Mouse (Mus musculus): ENCODE measurements at regions not wholly inside any gene's neighbourhood (a gene's known extent, or its start where the extent isn't known, plus 50 kb on each side); places are given as distances from the start of the nearest gene placed in this dataset. TPM values are rescaled to one million over a fixed set of nuclear protein-coding genes. Genes with fewer than 3 reads are reported as not detected.

DNA sequence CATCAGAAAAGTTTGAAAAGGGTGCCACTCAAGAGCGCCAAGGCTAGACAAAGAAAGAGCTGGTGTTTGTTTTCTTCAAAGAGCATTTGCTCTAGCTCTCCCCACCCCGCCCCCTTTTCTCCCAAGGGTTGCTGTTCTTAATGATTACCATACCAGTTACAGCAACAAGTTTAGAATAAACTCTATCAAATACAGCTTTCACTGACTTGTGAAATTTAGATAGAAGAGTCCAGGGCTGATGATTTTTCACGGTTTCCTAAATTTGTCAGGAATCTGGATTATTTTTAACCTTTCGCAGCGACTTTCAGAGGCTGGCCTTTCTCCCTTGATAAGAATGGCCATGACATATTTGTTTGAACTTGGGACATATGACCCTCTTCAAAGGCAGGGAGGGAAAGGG lies 64.2 kb upstream of the Mpdz start:
- Histone ChIP-seq H3K36me3 (ENCODE audit: control insufficient read depth, insufficient read depth) (no peaks in the 10 kb centered on the region), H3K9me3 (replicated peaks; ENCODE audit: control insufficient read depth, low read length) (no peaks in the 10 kb centered on the region), H3K9ac (ENCODE audit: low read length) (no peak overlapping the region), H3K4me2 (ENCODE audit: low read depth, low read length) (no peak overlapping the region), H3K27me3 (ENCODE audit: control insufficient read depth, insufficient read depth, low read length) (no peaks in the 10 kb centered on the region), H3K27ac (ENCODE audit: low read length) (no peak overlapping the region), H3K4me3 (ENCODE audit: low read length) (no peak overlapping the region), H3K4me1 (ENCODE audit: control insufficient read depth, insufficient read depth, low read length) (peaks cover 4% of the 10 kb centered on the region)
- ATAC-seq (replicated peaks; ENCODE audit: extremely low read depth, insufficient read depth, low FRiP score), result no peak
- 78% methylated on average over 5 of the region's 5 CpGs for WGBS

DNA sequence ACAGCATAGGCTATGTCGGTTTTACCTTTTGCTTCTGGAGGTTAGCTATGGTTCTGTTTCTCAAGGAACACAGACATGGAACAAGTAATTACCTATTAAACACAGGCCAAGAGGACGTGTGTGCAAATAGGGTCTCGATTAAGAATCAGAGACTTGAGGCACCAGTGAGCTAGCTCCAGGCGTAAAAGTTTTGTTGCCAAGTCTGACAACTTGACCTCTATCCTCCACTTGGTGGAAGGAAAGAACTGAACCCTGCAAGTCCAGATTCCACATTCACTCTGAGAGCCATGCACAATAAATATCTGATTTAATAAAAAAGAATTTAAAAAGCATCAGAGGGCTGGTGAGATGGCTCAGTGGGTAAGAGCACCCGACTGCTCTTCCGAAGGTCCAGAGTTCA lies 63.7 kb upstream of the Mpdz start:
- H3K9me3 ChIP-seq (replicated peaks; ENCODE audit: control insufficient read depth, low read length), result no peaks in the 10 kb centered on the region
- no peaks in the 10 kb centered on the region for H3K36me3 ChIP-seq (ENCODE audit: control insufficient read depth, insufficient read depth)
- no peak overlapping the region for H3K4me3 ChIP-seq (ENCODE audit: low read length)
- peaks cover 4% of the 10 kb centered on the region for H3K4me1 ChIP-seq (ENCODE audit: control insufficient read depth, insufficient read depth, low read length)
- no peak overlapping the region for H3K4me2 ChIP-seq (ENCODE audit: low read depth, low read length)
- no peak overlapping the region for H3K27ac ChIP-seq (ENCODE audit: low read length)
- H3K9ac ChIP-seq (ENCODE audit: low read length), result no peak overlapping the region
- 92% methylated on average over 6 of the region's 6 CpGs for WGBS
- ATAC-seq (replicated peaks; ENCODE audit: extremely low read depth, insufficient read depth, low FRiP score), result no peak
- H3K27me3 ChIP-seq (ENCODE audit: control insufficient read depth, insufficient read depth, low read length), result no peaks in the 10 kb centered on the region

DNA sequence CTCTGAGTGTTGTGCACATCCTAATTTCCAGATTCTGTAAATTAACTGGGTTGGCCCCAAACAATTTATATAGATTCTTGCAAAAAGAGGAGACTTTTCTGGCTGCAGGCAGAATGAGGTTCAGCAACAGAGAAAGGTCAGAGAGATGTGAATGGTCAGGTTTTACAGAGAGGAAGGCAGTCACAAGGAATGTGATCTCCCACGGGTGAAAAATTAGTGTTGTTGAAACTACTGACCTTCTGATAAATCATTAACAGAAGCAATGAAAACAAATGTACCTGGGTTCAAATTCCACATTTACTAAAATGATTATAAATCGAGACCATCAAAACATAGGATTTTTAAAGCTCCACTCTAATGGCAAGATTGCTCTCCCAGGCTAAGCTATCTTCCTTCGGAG lies 62.5 kb upstream of the Mpdz start:
- Histone ChIP-seq H3K27ac (ENCODE audit: low read length) (no peak overlapping the region), H3K4me3 (ENCODE audit: low read length) (no peak overlapping the region), H3K9me3 (replicated peaks; ENCODE audit: control insufficient read depth, low read length) (no peaks in the 10 kb centered on the region), H3K36me3 (ENCODE audit: control insufficient read depth, insufficient read depth) (no peaks in the 10 kb centered on the region), H3K27me3 (ENCODE audit: control insufficient read depth, insufficient read depth, low read length) (no peaks in the 10 kb centered on the region), H3K4me2 (ENCODE audit: low read depth, low read length) (no peak overlapping the region), H3K9ac (ENCODE audit: low read length) (no peak overlapping the region), H3K4me1 (ENCODE audit: control insufficient read depth, insufficient read depth, low read length) (peaks cover 4% of the 10 kb centered on the region)
- no peak for ATAC-seq (replicated peaks; ENCODE audit: extremely low read depth, insufficient read depth, low FRiP score)
- WGBS, result 64% methylated on average over 3 of the region's 3 CpGs

DNA sequence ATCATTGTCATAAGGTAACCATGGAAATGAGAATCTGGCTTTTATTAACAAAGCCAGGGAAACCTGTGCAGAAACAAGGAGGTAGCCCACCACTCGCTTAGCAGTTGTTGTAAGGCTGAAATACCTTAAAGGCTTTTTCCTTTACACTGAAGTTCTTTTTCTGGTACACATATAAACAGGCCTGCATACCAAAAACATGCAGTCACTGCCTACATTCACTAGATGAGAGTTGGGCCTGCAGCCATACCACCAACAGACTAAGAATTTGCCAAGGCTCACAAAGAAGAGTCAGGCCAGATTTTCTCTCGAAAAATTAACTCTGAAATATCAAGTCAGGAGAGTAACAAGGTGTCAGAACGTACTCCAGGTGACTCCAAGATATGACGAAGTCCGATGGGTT lies 61.3 kb upstream of the Mpdz start:
- Histone ChIP-seq H3K4me1 (ENCODE audit: control insufficient read depth, insufficient read depth, low read length) (peaks cover 4% of the 10 kb centered on the region), H3K4me2 (ENCODE audit: low read depth, low read length) (no peak overlapping the region), H3K9ac (ENCODE audit: low read length) (no peak overlapping the region), H3K4me3 (ENCODE audit: low read length) (no peak overlapping the region), H3K27ac (ENCODE audit: low read length) (no peak overlapping the region), H3K36me3 (ENCODE audit: control insufficient read depth, insufficient read depth) (no peaks in the 10 kb centered on the region), H3K9me3 (replicated peaks; ENCODE audit: control insufficient read depth, low read length) (no peaks in the 10 kb centered on the region), H3K27me3 (ENCODE audit: control insufficient read depth, insufficient read depth, low read length) (no peaks in the 10 kb centered on the region)
- 52% methylated on average over 5 of the region's 5 CpGs for WGBS
- no peak for ATAC-seq (replicated peaks; ENCODE audit: extremely low read depth, insufficient read depth, low FRiP score)

DNA sequence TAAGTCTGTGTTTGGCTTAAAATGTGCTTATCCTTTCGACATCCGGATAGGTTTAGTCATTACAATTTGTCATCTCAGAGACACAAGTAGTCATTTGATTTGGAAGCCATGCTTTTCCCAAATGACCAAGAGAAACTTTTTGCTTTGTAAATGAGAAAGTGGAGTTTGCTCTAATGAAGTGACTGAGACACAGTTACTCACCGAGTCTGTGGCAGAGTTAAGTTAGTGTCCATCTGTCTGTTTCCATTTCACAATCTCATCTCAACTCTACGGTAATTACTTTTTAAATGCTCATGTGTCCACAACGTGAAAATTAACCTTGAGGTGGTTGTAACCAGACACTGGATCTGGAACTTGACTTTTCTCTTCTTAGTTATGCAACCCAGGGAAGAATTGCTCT lies 59.2 kb upstream of the Mpdz start:
- Histone ChIP-seq H3K4me1 (ENCODE audit: control insufficient read depth, insufficient read depth, low read length) (peaks cover 4% of the 10 kb centered on the region), H3K27me3 (ENCODE audit: control insufficient read depth, insufficient read depth, low read length) (no peaks in the 10 kb centered on the region), H3K9me3 (replicated peaks; ENCODE audit: control insufficient read depth, low read length) (no peaks in the 10 kb centered on the region), H3K36me3 (ENCODE audit: control insufficient read depth, insufficient read depth) (no peaks in the 10 kb centered on the region), H3K9ac (ENCODE audit: low read length) (no peak overlapping the region), H3K27ac (ENCODE audit: low read length) (no peak overlapping the region), H3K4me2 (ENCODE audit: low read depth, low read length) (no peak overlapping the region), H3K4me3 (ENCODE audit: low read length) (no peak overlapping the region)
- ATAC-seq (replicated peaks; ENCODE audit: extremely low read depth, insufficient read depth, low FRiP score), result no peak
- 70% methylated on average over 5 of the region's 5 CpGs for WGBS

DNA sequence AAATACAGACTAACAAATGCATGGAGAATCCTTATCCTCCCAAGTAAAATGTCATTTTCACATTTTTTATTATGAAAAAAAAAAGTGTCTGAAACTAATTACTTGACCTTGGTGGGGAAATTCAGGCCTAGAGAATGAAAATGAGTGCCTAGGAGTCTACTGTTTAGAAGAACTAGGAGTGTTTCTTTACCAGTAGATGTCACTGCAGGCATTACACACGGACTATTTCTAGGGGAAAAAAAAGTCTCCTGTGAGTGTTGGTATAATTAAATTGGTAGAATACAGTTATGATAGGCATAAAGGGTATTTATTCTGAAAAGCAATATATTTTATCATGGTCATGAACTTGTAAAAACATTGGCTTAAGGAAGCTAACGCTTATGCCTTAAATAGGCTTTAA lies 55.5 kb upstream of the Mpdz start:
- Histone ChIP-seq H3K36me3 (ENCODE audit: control insufficient read depth, insufficient read depth) (no peaks in the 10 kb centered on the region), H3K4me3 (ENCODE audit: low read length) (no peak overlapping the region), H3K9me3 (replicated peaks; ENCODE audit: control insufficient read depth, low read length) (no peaks in the 10 kb centered on the region), H3K4me2 (ENCODE audit: low read depth, low read length) (no peak overlapping the region), H3K4me1 (ENCODE audit: control insufficient read depth, insufficient read depth, low read length) (no peaks in the 10 kb centered on the region), H3K27me3 (ENCODE audit: control insufficient read depth, insufficient read depth, low read length) (no peaks in the 10 kb centered on the region), H3K27ac (ENCODE audit: low read length) (no peak overlapping the region), H3K9ac (ENCODE audit: low read length) (no peak overlapping the region)
- ATAC-seq (replicated peaks; ENCODE audit: extremely low read depth, insufficient read depth, low FRiP score), result no peak
- WGBS, result 39% methylated on average over 2 of the region's 2 CpGs

DNA sequence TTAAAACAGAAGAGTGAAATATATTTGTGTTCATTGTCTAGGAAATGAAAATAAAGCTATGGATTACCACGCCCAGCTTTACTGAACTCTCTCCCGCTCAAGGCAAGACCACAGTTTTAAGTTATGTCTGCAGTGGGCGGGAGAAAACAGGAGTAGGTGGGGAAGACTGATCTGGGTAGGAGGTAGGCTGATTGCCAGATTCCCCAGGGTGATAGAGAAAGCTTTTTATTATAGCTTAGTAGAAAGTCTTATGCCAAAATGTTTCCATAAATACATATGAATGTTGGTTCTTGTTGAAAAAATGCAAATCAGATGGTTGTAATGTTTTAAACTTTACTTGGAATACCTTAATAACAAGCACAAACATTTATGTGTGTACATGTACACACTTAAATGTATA lies 50.2 kb upstream of the Mpdz start:
- no peak overlapping the region for H3K9ac ChIP-seq (ENCODE audit: low read length)
- H3K4me2 ChIP-seq (ENCODE audit: low read depth, low read length), result no peak overlapping the region
- 89% methylated on average over 3 of the region's 3 CpGs for WGBS
- H3K4me3 ChIP-seq (ENCODE audit: low read length), result no peak overlapping the region
- no peak overlapping the region for H3K27ac ChIP-seq (ENCODE audit: low read length)
- H3K4me1 ChIP-seq (ENCODE audit: control insufficient read depth, insufficient read depth, low read length), result no peaks in the 10 kb centered on the region
- H3K9me3 ChIP-seq (replicated peaks; ENCODE audit: control insufficient read depth, low read length), result no peaks in the 10 kb centered on the region
- no peak for ATAC-seq (replicated peaks; ENCODE audit: extremely low read depth, insufficient read depth, low FRiP score)
- H3K36me3 ChIP-seq (ENCODE audit: control insufficient read depth, insufficient read depth), result no peaks in the 10 kb centered on the region
- no peaks in the 10 kb centered on the region for H3K27me3 ChIP-seq (ENCODE audit: control insufficient read depth, insufficient read depth, low read length)

Small RNAs in the stretch of these regions (microRNA-seq; reads per million reads assigned to microRNA genes)
- not detected for gene Gm22402
